8 mouse cellular contexts compared by ENCODE assay signal in the genomic region with DNA sequence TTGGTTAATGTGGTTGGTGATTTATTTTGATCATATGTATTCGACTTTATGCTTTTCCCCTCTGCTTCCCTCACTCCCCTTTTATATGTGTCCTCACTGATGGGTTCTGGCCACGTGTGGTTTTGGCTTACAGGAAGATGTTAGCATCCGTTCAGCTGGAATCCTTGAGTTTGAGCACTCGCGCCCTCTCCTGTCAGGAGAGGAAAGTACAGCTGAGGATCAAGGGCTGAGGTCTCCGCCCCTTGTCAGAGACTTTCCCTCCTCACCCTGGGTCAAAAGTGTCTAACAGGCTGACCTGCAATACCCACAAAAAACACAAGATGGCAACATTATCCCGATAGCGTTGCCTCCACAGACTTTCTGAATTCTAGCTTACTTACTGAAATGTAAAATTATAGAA. TPM values are rescaled to one million over a fixed set of nuclear protein-coding genes. Genes with fewer than 3 reads are reported as not detected.
DNase-seq lines count a peak whose midpoint lies in the region; ATAC-seq lines count a peak whose summit lies in the region.

No protein-coding gene starts in this region.

- no peak overlapping the region for H3K4me2 ChIP-seq in forebrain, embryonic 13.5 days
- no peak overlapping the region for H3K4me2 ChIP-seq in lung, embryonic 15.5 days

- WGBS in forebrain, embryonic 13.5 days, result 2% methylated on average over 8 of the region's 8 CpGs
- 2% methylated on average over 8 of the region's 8 CpGs for WGBS in lung, embryonic 15.5 days

- no peaks in the 10 kb centered on the region for H3K9me3 ChIP-seq in forebrain, embryonic 13.5 days (replicated peaks)
- H3K9me3 ChIP-seq in lung, embryonic 15.5 days, result no peaks in the 10 kb centered on the region

- intact Hi-C loops in heart, postnatal 25 days (cut with DNase I), result loop anchor here (2.0 to 5.0 kb wide), 2 partner anchors 237 to 282 kb away; no protein-coding TSS in a partner anchor

- H3K27ac ChIP-seq in forebrain, embryonic 13.5 days, result no peak overlapping the region
- H3K27ac ChIP-seq in lung, embryonic 15.5 days, result no peak overlapping the region

- H3K9ac ChIP-seq in forebrain, embryonic 13.5 days, result no peak overlapping the region
- no peak overlapping the region for H3K9ac ChIP-seq in lung, embryonic 15.5 days

- no peaks in the 10 kb centered on the region for H3K27me3 ChIP-seq in forebrain, embryonic 13.5 days
- no peaks in the 10 kb centered on the region for H3K27me3 ChIP-seq in lung, embryonic 15.5 days

- no peak overlapping the region for H3K4me3 ChIP-seq in forebrain, embryonic 13.5 days
- no peak overlapping the region for H3K4me3 ChIP-seq in lung, embryonic 15.5 days

- peak; percentile 51; the same call in 1 of the 2 replicates for ATAC-seq in forebrain, embryonic 13.5 days
- ATAC-seq in lung, embryonic 15.5 days (ENCODE audit: borderline replicate concordance, extremely low read depth, low FRiP score, low TSS enrichment), result peak; percentile 36; the same call in 1 of the 2 replicates

- H3K36me3 ChIP-seq in forebrain, embryonic 13.5 days (ENCODE audit: poor library complexity, severe bottlenecking), result no peaks in the 10 kb centered on the region
- no peaks in the 10 kb centered on the region for H3K36me3 ChIP-seq in lung, embryonic 15.5 days

- DNase-seq in ES-CJ7 (ENCODE audit: low read depth, low spot score), result peak; percentile 97
- peak; percentile 8 for DNase-seq in c-Kit-negative CD71-positive TER-119-positive erythroid progenitor cells, embryonic 14.5 days (ENCODE audit: low read depth, low spot score)
- DNase-seq in heart, postnatal 25 days (ENCODE audit: low spot score), result peak; percentile 45
- DNase-seq in layer of hippocampus, adult 11-12 months (ENCODE audit: low spot score), result peak; percentile 78
- peak; percentile 94 for DNase-seq in retina, embryonic 14.5 days (ENCODE audit: low spot score)
- peak; percentile 85 for DNase-seq in thymus, postnatal 36 days

- H3K4me1 ChIP-seq in forebrain, embryonic 13.5 days, result peaks cover 9% of the 10 kb centered on the region
- peaks cover 16% of the 10 kb centered on the region for H3K4me1 ChIP-seq in lung, embryonic 15.5 days

RNA-seq across cellular contexts. Expression of a gene that starts 1.2 kb away (rescaled TPM):
- not detected in 2 replicates for polyA plus RNA-seq in forebrain, embryonic 13.5 days (2015; fragmentation: Nextera tagmentation; extraction: Ambion mirVana)
- total RNA-seq in heart, postnatal 25 days (2021), result not detected
- not detected in 2 replicates for polyA plus RNA-seq in lung, embryonic 15.5 days (2015; fragmentation: Nextera tagmentation; extraction: Ambion mirVana)

Comparison
In these comparisons a context has a peak if more than half of its experiments do, and no peak if none do; other contexts are left out.
1. DNase-seq: peak in every context shown above with its lines; median percentile 97 in ES-CJ7; 94 in retina, embryonic 14.5 days; 85 in thymus, postnatal 36 days; 78 in layer of hippocampus, adult 11-12 months; 45 in heart, postnatal 25 days; 8 in c-Kit-negative CD71-positive TER-119-positive erythroid progenitor cells, embryonic 14.5 days.